Mouse (Mus musculus): ENCODE results near the gene Ppip5k1. TPM values are rescaled to one million over a fixed set of nuclear protein-coding genes. Genes with fewer than 3 reads are reported as not detected.

Ppip5k1 gene
- polyA plus RNA-seq, 1 experiment from 2014 or later = 3.5 TPM

DNA sequence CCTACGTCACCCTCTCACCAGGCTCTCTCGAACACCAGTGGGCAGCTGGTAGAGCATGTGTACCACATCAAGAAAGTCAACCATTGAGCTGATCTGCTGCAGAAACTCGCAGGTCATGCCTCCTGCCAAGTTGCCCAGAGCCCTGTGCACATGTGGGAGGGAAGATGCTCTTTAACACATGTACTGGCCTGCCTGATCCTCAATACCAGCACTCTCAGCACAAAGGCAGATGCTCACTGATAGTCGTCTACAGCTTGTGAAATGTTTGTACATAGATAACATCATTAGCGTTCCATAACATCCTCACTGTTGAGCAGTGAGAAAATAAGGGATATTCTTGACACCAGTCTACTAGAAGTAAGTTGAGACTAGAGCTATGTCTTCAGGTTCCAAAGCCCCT lies 15.7 kb upstream of the Ppip5k1 start:
- no peak for TF ChIP-seq CTCF (IDR thresholded peaks at IDR 0.05; ENCODE audit: low read depth)
- TF ChIP-seq EP300 (IDR thresholded peaks at IDR 0.05; ENCODE audit: low read depth) = no peak
- Histone ChIP-seq H3K27me3 (ENCODE audit: insufficient read depth, low read length) (no peaks in the 10 kb centered on the region), H3K9me3 (ENCODE audit: low read length) (no peaks in the 10 kb centered on the region), H3K4me1 (ENCODE audit: insufficient read depth) (no peaks in the 10 kb centered on the region), H3K4me3 (ENCODE audit: low read depth, low read length) (no peak overlapping the region), H3K4me2 (ENCODE audit: low read depth, low read length) (no peak overlapping the region), H3K36me3 (replicated peaks; ENCODE audit: insufficient read depth, low read length) (no peaks in the 10 kb centered on the region), H3K27ac (ENCODE audit: low read depth) (no peak overlapping the region), H3K9ac (replicated peaks) (no peak overlapping the region)
- DNase-seq (no peak), ATAC-seq (no peak)
- 66% methylated on average over 5 of the region's 5 CpGs for WGBS (ENCODE audit: insufficient replicate concordance)

DNA sequence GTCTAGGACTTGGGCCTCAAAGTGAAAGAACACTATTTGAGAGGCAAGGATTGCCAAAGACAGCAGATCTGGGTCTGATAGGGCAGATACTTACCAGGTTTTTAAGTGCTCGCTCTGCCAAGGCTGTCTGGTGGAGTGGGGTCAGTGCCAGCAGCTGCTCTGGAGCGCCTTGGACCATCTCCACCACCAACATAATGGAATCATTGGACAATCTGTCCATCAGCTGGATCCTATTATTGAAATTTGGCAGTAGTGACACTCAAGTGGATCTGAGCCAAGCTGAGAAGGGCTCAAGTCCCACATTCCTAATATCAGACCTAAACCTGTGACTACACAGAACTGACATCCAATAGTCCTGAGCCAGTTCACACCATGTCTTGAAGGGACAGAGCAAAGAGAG lies 13.6 kb upstream of the Ppip5k1 start:
- H3K27ac ChIP-seq (ENCODE audit: low read depth) = no peak overlapping the region
- no peak for ATAC-seq
- no peaks in the 10 kb centered on the region for H3K27me3 ChIP-seq (ENCODE audit: insufficient read depth, low read length)
- no peak overlapping the region for H3K4me3 ChIP-seq (ENCODE audit: low read depth, low read length)
- WGBS (ENCODE audit: insufficient replicate concordance) = 72% methylated on average over 2 of the region's 2 CpGs
- H3K9me3 ChIP-seq (ENCODE audit: low read length) = no peaks in the 10 kb centered on the region
- TF ChIP-seq CTCF (IDR thresholded peaks at IDR 0.05; ENCODE audit: low read depth) (no peak), EP300 (IDR thresholded peaks at IDR 0.05; ENCODE audit: low read depth) (no peak)
- DNase-seq = no peak
- H3K9ac ChIP-seq (replicated peaks) = no peak overlapping the region
- H3K36me3 ChIP-seq (replicated peaks; ENCODE audit: insufficient read depth, low read length) = no peaks in the 10 kb centered on the region
- no peaks in the 10 kb centered on the region for H3K4me1 ChIP-seq (ENCODE audit: insufficient read depth)
- H3K4me2 ChIP-seq (ENCODE audit: low read depth, low read length) = no peak overlapping the region

DNA sequence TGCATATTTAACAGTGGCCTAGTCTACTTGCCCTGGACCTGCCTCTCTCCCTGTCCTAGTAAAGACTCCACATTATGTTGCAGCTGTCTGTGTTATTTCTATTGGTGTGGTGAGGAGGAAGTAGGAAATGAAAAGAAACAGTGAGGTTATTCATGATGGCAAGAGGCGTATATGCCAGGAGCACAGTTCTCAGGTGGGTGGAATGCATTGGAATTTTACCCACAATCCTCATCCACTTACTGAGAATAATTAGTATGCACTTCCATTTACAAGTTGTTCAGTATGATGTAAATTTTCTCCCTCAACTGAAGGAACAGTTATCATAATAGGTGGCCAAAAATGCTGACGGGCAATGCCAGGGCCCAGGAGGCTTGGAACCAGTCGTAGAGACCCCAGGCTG lies 8.5 kb upstream of the Ppip5k1 start:
- Histone ChIP-seq H3K9me3 (ENCODE audit: low read length) (no peaks in the 10 kb centered on the region), H3K27me3 (ENCODE audit: insufficient read depth, low read length) (peaks cover 18% of the 10 kb centered on the region), H3K4me2 (ENCODE audit: low read depth, low read length) (no peak overlapping the region), H3K4me1 (ENCODE audit: insufficient read depth) (no peaks in the 10 kb centered on the region), H3K4me3 (ENCODE audit: low read depth, low read length) (no peak overlapping the region), H3K9ac (replicated peaks) (no peak overlapping the region), H3K36me3 (replicated peaks; ENCODE audit: insufficient read depth, low read length) (no peaks in the 10 kb centered on the region), H3K27ac (ENCODE audit: low read depth) (no peak overlapping the region)
- no peak for TF ChIP-seq EP300 (IDR thresholded peaks at IDR 0.05; ENCODE audit: low read depth)
- TF ChIP-seq CTCF (IDR thresholded peaks at IDR 0.05; ENCODE audit: low read depth) = no peak
- no peak for ATAC-seq
- 76% methylated on average over 3 of the region's 3 CpGs for WGBS (ENCODE audit: insufficient replicate concordance)
- DNase-seq = no peak

DNA sequence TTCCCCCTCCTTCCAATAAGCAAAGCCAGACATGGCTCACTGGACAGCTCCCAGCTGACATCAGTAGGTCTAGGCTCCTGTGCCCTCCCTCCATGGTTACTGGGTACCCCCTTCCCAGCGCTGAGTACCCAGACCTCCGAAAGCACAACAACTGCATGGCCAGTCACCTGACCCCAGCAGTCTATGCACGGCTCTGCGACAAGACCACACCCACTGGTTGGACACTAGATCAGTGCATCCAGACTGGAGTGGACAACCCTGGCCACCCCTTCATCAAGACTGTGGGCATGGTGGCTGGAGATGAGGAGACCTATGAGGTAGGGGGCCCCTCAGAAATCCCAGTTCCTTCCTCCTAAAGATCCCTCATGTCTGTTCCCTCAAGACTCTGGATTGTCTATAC lies 4.3 kb upstream of the Ppip5k1 start:
- no peaks in the 10 kb centered on the region for H3K36me3 ChIP-seq (replicated peaks; ENCODE audit: insufficient read depth, low read length)
- TF ChIP-seq EP300 (IDR thresholded peaks at IDR 0.05; ENCODE audit: low read depth) = no peak
- TF ChIP-seq CTCF (IDR thresholded peaks at IDR 0.05; ENCODE audit: low read depth) = no peak
- ATAC-seq = no peak
- 55% methylated on average over 4 of the region's 4 CpGs for WGBS (ENCODE audit: insufficient replicate concordance)
- no peak for DNase-seq
- no peak overlapping the region for H3K4me3 ChIP-seq (ENCODE audit: low read depth, low read length)
- H3K4me1 ChIP-seq (ENCODE audit: insufficient read depth) = peaks cover 3% of the 10 kb centered on the region; the same call in 1 of the 2 replicates
- H3K9me3 ChIP-seq (ENCODE audit: low read length) = no peaks in the 10 kb centered on the region
- no peak overlapping the region for H3K27ac ChIP-seq (ENCODE audit: low read depth)
- H3K9ac ChIP-seq (replicated peaks) = no peak overlapping the region
- H3K27me3 ChIP-seq (ENCODE audit: insufficient read depth, low read length) = peaks cover 47% of the 10 kb centered on the region
- no peak overlapping the region for H3K4me2 ChIP-seq (ENCODE audit: low read depth, low read length)

DNA sequence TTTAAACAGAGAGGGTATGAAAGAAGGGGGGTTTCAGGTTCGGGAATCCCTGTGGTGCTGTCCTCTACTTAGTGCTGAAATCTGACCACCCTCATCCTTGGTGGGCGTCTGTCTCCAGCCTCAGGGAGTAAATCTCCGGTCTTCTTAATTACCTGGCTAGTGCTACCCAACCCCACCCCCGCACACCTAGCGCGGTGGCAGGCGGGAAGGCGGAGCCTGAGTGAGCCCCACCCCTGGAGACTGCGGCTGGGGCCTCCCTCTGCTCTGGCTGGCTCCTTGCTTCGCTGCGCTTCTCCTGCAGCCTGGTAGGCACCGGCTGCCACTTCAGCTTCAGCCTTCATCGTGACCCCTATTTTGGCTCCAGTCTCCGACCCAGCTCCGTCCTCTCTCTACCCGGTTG lies 3.2 kb upstream of the Ppip5k1 start:
- H3K27me3 ChIP-seq (ENCODE audit: insufficient read depth, low read length) = peaks cover 47% of the 10 kb centered on the region
- H3K9ac ChIP-seq (replicated peaks) = no peak overlapping the region
- H3K4me1 ChIP-seq (ENCODE audit: insufficient read depth) = peaks cover 6% of the 10 kb centered on the region
- 0 out of 2 replicates have a peak overlapping the region, but pooled peaks have one; percentile 8 for H3K4me3 ChIP-seq (ENCODE audit: low read depth, low read length)
- H3K9me3 ChIP-seq (ENCODE audit: low read length) = no peaks in the 10 kb centered on the region
- DNase-seq = peak; percentile 37
- TF ChIP-seq EP300 (IDR thresholded peaks at IDR 0.05; ENCODE audit: low read depth) = no peak
- no peak for TF ChIP-seq CTCF (IDR thresholded peaks at IDR 0.05; ENCODE audit: low read depth)
- H3K27ac ChIP-seq (ENCODE audit: low read depth) = no peak overlapping the region
- H3K4me2 ChIP-seq (ENCODE audit: low read depth, low read length) = peak overlapping the region; percentile 35
- WGBS (ENCODE audit: insufficient replicate concordance) = under 1% methylated on average over 16 of the region's 16 CpGs
- no peak for ATAC-seq
- no peaks in the 10 kb centered on the region for H3K36me3 ChIP-seq (replicated peaks; ENCODE audit: insufficient read depth, low read length)

DNA sequence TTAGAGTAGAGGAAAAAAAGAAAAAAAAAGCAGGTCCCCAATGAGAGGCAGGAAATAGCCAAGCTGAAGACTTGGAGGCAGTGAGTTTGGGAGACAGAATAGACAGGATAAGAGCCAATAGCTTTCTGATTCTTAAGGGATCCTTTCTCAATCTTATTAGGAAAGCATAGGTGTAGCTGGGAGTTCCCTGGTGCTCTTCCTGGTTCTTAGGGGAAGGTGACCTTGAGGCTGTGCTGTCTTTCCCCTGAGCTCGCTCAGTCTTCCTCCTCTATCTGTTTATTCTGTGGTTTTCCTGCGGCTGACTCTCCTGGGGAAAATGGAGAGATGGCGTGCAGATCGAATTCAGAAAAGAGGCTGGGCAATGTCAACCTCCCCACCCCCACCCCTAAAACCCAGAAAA lies 2.8 kb upstream of the Ppip5k1 start:
- DNase-seq = no peak
- Histone ChIP-seq H3K27me3 (ENCODE audit: insufficient read depth, low read length) (peaks cover 47% of the 10 kb centered on the region), H3K9me3 (ENCODE audit: low read length) (no peaks in the 10 kb centered on the region), H3K4me1 (ENCODE audit: insufficient read depth) (peaks cover 6% of the 10 kb centered on the region), H3K36me3 (replicated peaks; ENCODE audit: insufficient read depth, low read length) (no peaks in the 10 kb centered on the region), H3K9ac (replicated peaks) (no peak overlapping the region), H3K4me2 (ENCODE audit: low read depth, low read length) (no peak overlapping the region), H3K4me3 (ENCODE audit: low read depth, low read length) (no peak overlapping the region), H3K27ac (ENCODE audit: low read depth) (no peak overlapping the region)
- no peak for ATAC-seq
- 1% methylated on average over 4 of the region's 4 CpGs for WGBS (ENCODE audit: insufficient replicate concordance)
- TF ChIP-seq CTCF (IDR thresholded peaks at IDR 0.05; ENCODE audit: low read depth) = no peak
- no peak for TF ChIP-seq EP300 (IDR thresholded peaks at IDR 0.05; ENCODE audit: low read depth)

DNA sequence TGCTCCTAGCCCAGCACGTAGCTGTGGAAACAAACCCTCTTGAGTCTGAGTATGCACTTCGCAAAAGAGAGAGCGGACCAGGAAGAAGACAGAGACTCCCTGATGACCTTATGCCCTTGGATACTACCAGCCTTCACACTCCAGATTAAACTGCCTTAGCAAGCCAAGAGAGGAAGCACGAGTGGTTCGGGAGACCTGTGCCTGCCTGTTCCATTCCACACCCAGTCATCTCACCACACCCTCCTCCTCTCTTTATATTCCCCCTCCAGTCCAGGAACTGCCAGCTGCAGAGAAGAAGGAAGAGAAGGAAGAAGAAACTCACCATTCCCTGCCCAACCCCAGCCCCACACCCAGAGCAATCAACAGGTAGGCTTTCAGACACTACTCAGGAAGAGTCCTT lies 2.3 kb upstream of the Ppip5k1 start, which contains the start of gene Ckmt1:
Gene Ckmt1 (plus strand): TSS at position 221 of the 400 bp plus-strand sequence.
- DNase-seq (no peak), ATAC-seq (no peak)
- Histone ChIP-seq H3K27ac (ENCODE audit: low read depth) (no peak within 1 kb of the TSS), H3K9ac (replicated peaks) (no peak within 1 kb of the TSS), H3K27me3 (ENCODE audit: insufficient read depth, low read length) (peaks cover 47% of the 10 kb centered on the region), H3K4me1 (ENCODE audit: insufficient read depth) (peaks cover 6% of the 10 kb centered on the region), H3K9me3 (ENCODE audit: low read length) (no peaks in the 10 kb centered on the region), H3K4me3 (ENCODE audit: low read depth, low read length) (0 out of 2 replicates have a peak within 1 kb of the TSS, but pooled peaks have one; percentile 8), H3K36me3 (replicated peaks; ENCODE audit: insufficient read depth, low read length) (no peaks in the 10 kb centered on the region), H3K4me2 (ENCODE audit: low read depth, low read length) (peak within 1 kb of the TSS; percentile 35)
- 50% methylated on average over 5 of the region's 5 CpGs for WGBS (ENCODE audit: insufficient replicate concordance)
- TF ChIP-seq CTCF (IDR thresholded peaks at IDR 0.05; ENCODE audit: low read depth) (no peak), EP300 (IDR thresholded peaks at IDR 0.05; ENCODE audit: low read depth) (no peak)
